Mouse (Mus musculus) intestine, embryonic 16.5 days (tissue): Measurements from ENCODE around the gene Pbrm1. TPM values are rescaled to one million over a fixed set of nuclear protein-coding genes. Genes with fewer than 3 reads are reported as not detected.

Experiments used
- ATAC-seq: fragments of 200-750 bp; cut with Nextera tagmentation; 2 replicates; pipeline ENCODE4 v1.8.0; 2017; ENCODE audit warnings: moderate TSS enrichment, moderate library complexity
- H3K27ac ChIP-seq: fragments of 300-500 bp; sonication (generic); 2 replicates; pipeline ENCODE4 v1.5.1; 2014; ENCODE audit warnings: mild to moderate bottlenecking, low read length
- H3K27me3 ChIP-seq: fragments of 300-500 bp; sonication (generic); replicated peaks from 2 replicates; pipeline ENCODE4 v1.6.1; 2014; ENCODE audit warnings: low read length, control low read depth, mixed read lengths; ENCODE audit not compliant: control insufficient read depth, insufficient read depth
- H3K36me3 ChIP-seq: fragments of 300-500 bp; sonication (generic); 2 replicates; pipeline ENCODE4 v1.6.1; 2014; ENCODE audit warnings: low read length, control low read depth; ENCODE audit not compliant: control insufficient read depth, insufficient read depth
- H3K4me1 ChIP-seq: fragments of 300-500 bp; sonication (generic); 2 replicates; pipeline ENCODE4 v1.6.1; 2014; ENCODE audit warnings: low read length, control low read depth, mixed read lengths; ENCODE audit not compliant: control insufficient read depth, insufficient read depth
- H3K4me2 ChIP-seq: fragments of 300-500 bp; sonication (generic); 2 replicates; pipeline ENCODE4 v1.6.1; 2014; ENCODE audit warnings: low read depth, low read length, control low read depth
- H3K4me3 ChIP-seq: fragments of 300-500 bp; sonication (generic); 2 replicates; pipeline ENCODE4 v1.5.1; 2014; ENCODE audit warnings: mild to moderate bottlenecking, low read length
- H3K9ac ChIP-seq: fragments of 300-500 bp; sonication (generic); 2 replicates; pipeline ENCODE4 v1.6.1; 2014; ENCODE audit warnings: low read depth, low read length
- H3K9me3 ChIP-seq: fragments of 300-500 bp; sonication (generic); 2 replicates; pipeline ENCODE4 v1.6.1; 2016; ENCODE audit warnings: low read length, control low read depth; ENCODE audit not compliant: control insufficient read depth
- WGBS: fragments of 180-500 bp; shearing (Covaris S2); extraction: QIAGEN DNeasy Blood & Tissue Kit; methylation state at CpG from one replicate; pipeline ENCODE4 v1.1.7; 2014; 5-methylcytosine and 5-hydroxymethylcytosine counted together
- polyA plus RNA-seq: library from polyadenylated mRNA; unstranded; fragments of >200 nt; fragmentation: Nextera tagmentation; extraction: Ambion mirVana; gene quantifications from 2 replicates; pipeline ENCODE4 v1.2.1, GENCODE M21; 2015

Gene Pbrm1
- polyA plus RNA-seq, 1 experiment from 2014 or later: 79.2 TPM

DNA sequence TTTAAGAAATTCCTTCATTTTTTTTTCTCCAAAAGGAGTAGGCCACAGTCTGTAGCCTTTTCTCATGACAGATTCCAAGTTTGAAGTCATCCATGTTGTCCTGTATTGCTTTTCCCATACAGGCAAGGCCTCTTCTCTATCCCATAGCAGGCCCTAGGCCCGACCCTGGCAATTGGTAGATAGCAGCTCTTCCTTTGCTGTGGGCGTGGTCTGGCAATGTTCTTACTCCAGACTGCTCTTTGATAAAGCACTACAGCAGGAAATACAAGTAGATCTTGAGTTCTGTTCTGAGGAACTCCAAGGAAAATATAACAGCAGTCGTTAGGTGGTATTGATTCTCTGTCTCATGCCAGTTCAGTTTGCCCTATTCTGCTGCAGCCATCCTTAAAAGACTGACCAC, 91.7 kb downstream of the Pbrm1 start:
- Histone ChIP-seq H3K4me1 (no peaks in the 10 kb centered on the region), H3K4me3 (no peak overlapping the region), H3K27me3 (no peaks in the 10 kb centered on the region), H3K9me3 (no peaks in the 10 kb centered on the region), H3K4me2 (no peak overlapping the region), H3K9ac (no peak overlapping the region), H3K36me3 (peaks cover 6% of the 10 kb centered on the region; the same call in 1 of the 2 replicates), H3K27ac (no peak overlapping the region)
- WGBS: 66% methylated on average over 3 of the region's 3 CpGs
- no peak for ATAC-seq

DNA sequence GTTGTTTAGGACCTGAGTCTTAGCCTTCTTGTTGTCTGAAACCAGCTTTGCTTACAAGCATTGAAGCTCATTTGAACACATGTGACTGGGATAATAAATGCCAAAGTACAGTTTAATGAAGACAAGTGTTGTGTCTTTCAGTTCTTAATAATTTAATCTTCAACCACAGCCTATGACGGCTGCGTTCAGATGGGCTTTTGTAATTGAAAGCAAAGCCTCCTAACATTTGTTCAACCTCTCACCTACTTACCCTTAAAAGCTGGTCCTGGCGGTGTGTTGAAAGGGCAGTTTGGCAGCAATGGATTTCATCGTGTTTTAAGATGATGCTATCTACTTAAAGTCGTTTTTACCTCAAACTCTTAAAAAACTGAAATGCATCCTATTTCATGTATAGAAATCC, 93.2 kb downstream of the Pbrm1 start:
- no peaks in the 10 kb centered on the region for H3K4me1 ChIP-seq
- H3K4me2 ChIP-seq: no peak overlapping the region
- no peak overlapping the region for H3K4me3 ChIP-seq
- H3K9me3 ChIP-seq: no peaks in the 10 kb centered on the region
- WGBS: 81% methylated on average over 5 of the region's 5 CpGs
- H3K27ac ChIP-seq: no peak overlapping the region
- no peak overlapping the region for H3K9ac ChIP-seq
- no peaks in the 10 kb centered on the region for H3K27me3 ChIP-seq
- peaks cover 6% of the 10 kb centered on the region; the same call in 1 of the 2 replicates for H3K36me3 ChIP-seq
- ATAC-seq: no peak

DNA sequence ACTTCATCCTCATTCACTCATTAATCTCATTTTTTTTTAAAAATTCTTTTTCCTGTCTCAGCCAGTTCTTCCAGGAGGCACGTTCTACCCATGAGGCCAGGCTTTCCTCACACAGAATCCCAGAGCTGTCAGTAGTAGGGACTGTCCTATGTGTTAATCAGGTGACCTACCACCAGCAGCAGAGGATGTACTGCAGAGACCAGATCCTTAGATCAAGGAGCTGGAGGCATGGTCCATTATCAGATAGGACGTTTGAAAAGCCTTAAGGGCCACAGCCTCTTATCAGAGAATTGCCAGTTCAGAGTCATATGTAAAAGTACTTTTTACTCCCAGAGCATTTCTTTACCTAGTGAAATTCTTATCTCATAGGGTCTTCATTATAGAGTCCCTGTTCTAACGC, 95.1 kb downstream of the Pbrm1 start:
- Histone ChIP-seq H3K27ac (no peak overlapping the region), H3K27me3 (no peaks in the 10 kb centered on the region), H3K4me3 (no peak overlapping the region), H3K4me1 (no peaks in the 10 kb centered on the region), H3K9ac (no peak overlapping the region), H3K4me2 (no peak overlapping the region), H3K36me3 (peaks cover 6% of the 10 kb centered on the region; the same call in 1 of the 2 replicates), H3K9me3 (no peaks in the 10 kb centered on the region)
- no peak for ATAC-seq
- 64% methylated on average over 3 of the region's 3 CpGs for WGBS

DNA sequence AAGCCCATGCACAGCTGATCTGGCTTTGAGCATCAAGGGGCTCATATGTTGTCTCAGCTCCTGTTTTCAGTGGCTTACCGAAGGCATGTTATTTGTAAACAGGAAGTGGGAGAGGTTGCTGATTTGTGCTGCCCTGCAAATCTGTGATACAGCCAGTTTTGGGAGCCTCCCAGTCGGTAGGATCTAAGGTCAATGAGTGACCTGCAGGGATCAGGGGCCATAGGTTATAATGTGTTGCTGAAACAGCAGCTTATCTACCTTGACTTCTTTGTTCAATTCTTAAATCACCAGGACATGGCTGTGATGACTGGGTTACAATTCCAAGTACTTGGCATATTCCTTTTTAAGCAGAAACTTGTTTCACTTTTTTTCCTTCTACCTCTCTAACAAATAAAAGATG, 96.6 kb downstream of the Pbrm1 start:
- ATAC-seq: no peak
- H3K27ac ChIP-seq: no peak overlapping the region
- no peaks in the 10 kb centered on the region for H3K9me3 ChIP-seq
- no peak overlapping the region for H3K9ac ChIP-seq
- H3K4me2 ChIP-seq: no peak overlapping the region
- WGBS: 49% methylated on average over 2 of the region's 2 CpGs
- no peaks in the 10 kb centered on the region for H3K4me1 ChIP-seq
- H3K27me3 ChIP-seq: no peaks in the 10 kb centered on the region
- H3K4me3 ChIP-seq: no peak overlapping the region
- peaks cover 1% of the 10 kb centered on the region; the same call in 1 of the 2 replicates for H3K36me3 ChIP-seq

DNA sequence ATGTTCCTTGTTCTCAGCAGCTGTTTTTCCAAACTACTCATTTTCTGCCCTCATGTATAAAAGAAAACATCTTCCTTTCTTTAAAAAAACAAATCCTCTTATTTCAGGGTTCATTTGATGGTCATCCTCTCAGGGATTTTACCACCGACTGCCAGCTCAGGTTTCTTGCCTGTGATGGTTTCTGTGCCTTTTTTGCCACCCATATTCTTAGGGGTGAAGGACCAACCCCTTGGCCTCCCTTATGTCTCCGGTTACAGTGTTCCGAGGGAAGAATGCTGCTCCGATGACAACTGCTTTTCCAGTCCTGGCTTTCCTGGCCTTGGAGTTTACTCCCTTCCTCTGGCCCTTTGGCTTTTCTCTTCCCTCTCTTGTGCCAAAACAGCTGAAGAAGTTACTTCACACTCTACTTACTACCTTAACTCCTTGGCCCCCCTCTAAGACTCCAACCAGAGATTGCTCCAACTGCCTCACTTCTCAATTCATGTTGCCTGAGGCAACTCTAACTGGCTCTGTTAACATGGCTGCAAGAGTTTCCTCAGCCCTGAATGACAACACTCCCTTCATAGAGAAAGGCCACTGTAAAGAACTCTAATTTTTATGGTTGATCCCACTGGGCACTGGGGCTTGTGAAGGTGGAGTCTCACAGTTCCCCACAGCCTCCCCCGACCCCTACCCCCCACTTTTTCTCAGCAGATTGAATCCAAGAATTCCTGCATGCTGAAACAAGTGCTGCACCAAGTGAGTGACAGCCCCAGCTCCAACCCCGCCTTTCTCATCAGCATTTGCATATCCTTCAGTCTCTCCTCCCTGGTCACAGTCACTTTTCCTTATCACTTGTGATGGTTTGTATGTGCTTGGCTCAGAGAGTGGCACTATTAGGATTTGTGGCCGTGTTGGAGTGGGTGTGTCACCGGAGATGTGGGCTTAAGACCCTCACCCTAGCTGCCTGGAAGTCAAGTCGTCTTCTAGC, 106.5 kb downstream of the Pbrm1 start:
- 63% methylated on average over 9 of the region's 9 CpGs for WGBS
- peaks cover 14% of the 10 kb centered on the region for H3K4me1 ChIP-seq
- no peak for ATAC-seq
- H3K27me3 ChIP-seq: no peaks in the 10 kb centered on the region
- H3K4me3 ChIP-seq: no peak overlapping the region
- H3K27ac ChIP-seq: no peak overlapping the region
- H3K4me2 ChIP-seq: no peak overlapping the region
- H3K9ac ChIP-seq: no peak overlapping the region
- no peaks in the 10 kb centered on the region; the same call in 1 of the 2 replicates for H3K36me3 ChIP-seq
- no peaks in the 10 kb centered on the region for H3K9me3 ChIP-seq

DNA sequence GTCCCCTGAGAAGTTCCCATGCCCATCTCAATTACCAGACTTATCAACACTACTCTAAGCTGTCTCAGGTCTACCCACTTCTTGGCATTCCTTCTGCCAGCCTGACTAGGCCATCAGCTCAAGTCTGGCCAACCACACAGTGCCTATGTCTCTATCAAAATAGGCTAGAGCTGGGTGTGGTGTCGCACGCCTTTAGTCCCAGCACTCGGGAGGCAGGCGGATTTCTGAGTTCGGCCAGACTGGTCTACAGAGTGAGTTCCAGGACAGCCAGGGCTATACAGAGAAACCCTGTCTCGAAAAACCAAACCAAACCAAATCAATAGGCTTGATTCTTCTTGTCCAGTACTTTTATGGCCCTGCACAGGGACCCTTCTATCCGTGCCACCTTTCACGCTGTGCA, 107.9 kb downstream of the Pbrm1 start:
- 90% methylated on average over 8 of the region's 8 CpGs for WGBS
- ATAC-seq: no peak
- H3K4me2 ChIP-seq: peak overlapping the region; percentile 37; the same call in 1 of the 2 replicates
- peaks cover 16% of the 10 kb centered on the region for H3K4me1 ChIP-seq
- H3K27me3 ChIP-seq: no peaks in the 10 kb centered on the region
- H3K4me3 ChIP-seq: no peak overlapping the region
- no peak overlapping the region for H3K27ac ChIP-seq
- H3K9me3 ChIP-seq: no peaks in the 10 kb centered on the region
- H3K36me3 ChIP-seq: no peaks in the 10 kb centered on the region; the same call in 1 of the 2 replicates
- H3K9ac ChIP-seq: no peak overlapping the region

DNA sequence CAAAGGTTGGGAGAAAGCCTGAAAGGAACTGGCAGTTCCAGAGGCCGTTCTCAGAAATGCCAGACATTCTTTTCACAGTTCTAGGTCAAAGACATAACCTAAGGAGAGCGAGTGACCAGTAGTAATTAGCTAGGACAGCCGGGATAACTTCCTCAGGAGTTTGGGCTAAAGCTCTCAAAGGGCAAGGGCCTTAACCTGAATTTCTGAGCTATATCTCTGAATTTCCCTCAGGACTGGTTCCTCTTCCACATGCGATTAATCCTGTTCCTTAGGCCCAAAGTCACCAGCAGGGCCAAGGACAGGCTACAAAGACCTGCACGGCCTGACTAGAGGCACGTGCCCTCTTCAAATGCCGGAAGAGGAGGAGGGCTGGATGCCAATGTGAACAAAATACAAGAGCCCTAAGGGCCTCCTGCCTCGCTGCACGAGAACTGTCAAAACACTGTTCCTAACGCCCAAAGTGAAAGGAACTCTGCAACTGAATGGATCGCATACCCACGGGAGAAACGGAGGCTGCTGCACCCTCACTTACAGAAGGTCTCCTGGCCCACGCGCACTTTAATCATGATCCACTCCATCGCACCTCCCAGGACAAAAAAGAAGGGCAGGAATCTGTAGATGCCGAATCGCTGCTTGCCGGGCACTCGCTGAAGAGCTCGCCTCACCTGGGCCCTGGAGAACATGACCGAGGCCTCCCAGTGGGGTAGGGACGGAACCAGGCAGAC, 109.3 kb downstream of the Pbrm1 start:
- Histone ChIP-seq H3K4me2 (peak overlapping the region; percentile 77), H3K36me3 (no peaks in the 10 kb centered on the region; the same call in 1 of the 2 replicates), H3K9me3 (no peaks in the 10 kb centered on the region), H3K27me3 (no peaks in the 10 kb centered on the region), H3K27ac (peak overlapping the region; percentile 88), H3K4me3 (peak overlapping the region; percentile 76), H3K4me1 (peaks cover 30% of the 10 kb centered on the region), H3K9ac (peak overlapping the region; percentile 86)
- ATAC-seq: peak; percentile 13
- 1% methylated on average over 23 of the region's 23 CpGs for WGBS

DNA sequence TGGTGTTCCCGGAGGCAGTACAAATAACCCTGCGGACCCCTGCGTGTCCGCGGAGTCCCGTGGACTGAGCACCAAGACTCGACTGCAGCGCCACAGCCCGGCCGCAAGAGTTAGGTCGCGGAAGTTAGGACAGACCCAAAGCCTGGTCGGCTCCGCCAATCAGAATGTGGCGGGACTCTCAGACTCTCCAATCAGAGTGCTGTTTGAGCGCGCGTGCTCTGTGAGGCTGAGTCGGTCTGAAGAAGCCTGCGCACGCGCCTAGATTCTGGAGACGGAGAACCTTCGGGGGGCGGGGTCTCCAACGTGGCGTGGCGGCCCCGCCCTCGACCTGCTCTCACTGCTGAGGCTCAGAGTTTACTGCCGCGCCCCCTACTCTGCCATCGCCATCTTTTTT, 109.9 kb downstream of the Pbrm1 start, which contains the start of gene Smim4:
Gene Smim4, minus strand, starts transcription at position 131 of the 394 bp plus-strand sequence.
- H3K27me3 ChIP-seq: no peaks in the 10 kb centered on the region
- peaks cover 35% of the 10 kb centered on the region for H3K4me1 ChIP-seq
- H3K27ac ChIP-seq: peak within 1 kb of the TSS; percentile 88
- 1% methylated on average over 33 of the region's 33 CpGs for WGBS
- no peaks in the 10 kb centered on the region for H3K9me3 ChIP-seq
- ATAC-seq: peak; percentile 92
- H3K4me2 ChIP-seq: peak within 1 kb of the TSS; percentile 77
- peak within 1 kb of the TSS; percentile 86 for H3K9ac ChIP-seq
- H3K36me3 ChIP-seq: no peaks in the 10 kb centered on the region; the same call in 1 of the 2 replicates
- peak within 1 kb of the TSS; percentile 76 for H3K4me3 ChIP-seq
